Mouse (Mus musculus) heart, embryonic 15.5 days (tissue): ENCODE measurements around the gene Dhx37. TPM values are rescaled to one million over a fixed set of nuclear protein-coding genes. Genes with fewer than 3 reads are reported as not detected.
A peak's percentile ranks its signal among the peaks of the same experiment; 100 is the strongest.

Experiments used
- ATAC-seq: fragments of 200-750 bp; cut with Nextera tagmentation; replicated peaks from 2 replicates; pipeline ENCODE4 v1.8.0; 2017; ENCODE audit warnings: low read depth, moderate TSS enrichment; ENCODE audit not compliant: insufficient number of reproducible peaks, insufficient read depth, low FRiP score
- H3K27ac ChIP-seq: fragments of 300-500 bp; sonication (generic); 2 replicates; pipeline ENCODE4 v1.5.1; 2015; ENCODE audit warnings: mild to moderate bottlenecking, inconsistent platforms
- H3K27me3 ChIP-seq: fragments of 300-500 bp; sonication (generic); 2 replicates; pipeline ENCODE4 v1.6.1; 2015; ENCODE audit warnings: inconsistent platforms
- H3K36me3 ChIP-seq: fragments of 300-500 bp; sonication (generic); 2 replicates; pipeline ENCODE4 v1.6.1; 2015; ENCODE audit warnings: mild to moderate bottlenecking, inconsistent platforms
- H3K4me1 ChIP-seq: fragments of 300-500 bp; sonication (generic); replicated peaks from 2 replicates; pipeline ENCODE4 v1.6.1; 2015; ENCODE audit warnings: inconsistent platforms
- H3K4me2 ChIP-seq: fragments of 300-500 bp; sonication (generic); 2 replicates; pipeline ENCODE4 v1.6.1; 2015; ENCODE audit warnings: inconsistent platforms, mild to moderate bottlenecking, moderate library complexity
- H3K4me3 ChIP-seq: fragments of 300-500 bp; sonication (generic); 2 replicates; pipeline ENCODE4 v1.5.1; 2015; ENCODE audit warnings: mild to moderate bottlenecking, inconsistent platforms
- H3K9ac ChIP-seq: fragments of 300-500 bp; sonication (generic); 2 replicates; pipeline ENCODE4 v1.6.1; 2015; ENCODE audit warnings: mild to moderate bottlenecking, inconsistent platforms
- H3K9me3 ChIP-seq: fragments of 300-500 bp; sonication (generic); replicated peaks from 2 replicates; pipeline ENCODE4 v1.6.1; 2016; ENCODE audit warnings: inconsistent platforms
- WGBS: fragments of 180-500 bp; shearing (Covaris S2); methylation state at CpG from one replicate; pipeline ENCODE4 v1.1.7; 2015; ENCODE audit warnings: mixed read lengths; 5-methylcytosine and 5-hydroxymethylcytosine counted together
- microRNA-seq: library from miRNA; unstranded; fragments of <30 nt; microRNA quantifications from one replicate; pipeline ENCODE4, GENCODE M21; 2016
- polyA plus RNA-seq: library from polyadenylated mRNA; unstranded; fragments of >200 nt; fragmentation: Nextera tagmentation; extraction: Ambion mirVana; gene quantifications from 2 replicates; pipeline ENCODE4 v1.2.1, GENCODE M21; 2015

Gene Dhx37
- polyA plus RNA-seq, 1 experiment from 2014 or later = 7.0 TPM

DNA sequence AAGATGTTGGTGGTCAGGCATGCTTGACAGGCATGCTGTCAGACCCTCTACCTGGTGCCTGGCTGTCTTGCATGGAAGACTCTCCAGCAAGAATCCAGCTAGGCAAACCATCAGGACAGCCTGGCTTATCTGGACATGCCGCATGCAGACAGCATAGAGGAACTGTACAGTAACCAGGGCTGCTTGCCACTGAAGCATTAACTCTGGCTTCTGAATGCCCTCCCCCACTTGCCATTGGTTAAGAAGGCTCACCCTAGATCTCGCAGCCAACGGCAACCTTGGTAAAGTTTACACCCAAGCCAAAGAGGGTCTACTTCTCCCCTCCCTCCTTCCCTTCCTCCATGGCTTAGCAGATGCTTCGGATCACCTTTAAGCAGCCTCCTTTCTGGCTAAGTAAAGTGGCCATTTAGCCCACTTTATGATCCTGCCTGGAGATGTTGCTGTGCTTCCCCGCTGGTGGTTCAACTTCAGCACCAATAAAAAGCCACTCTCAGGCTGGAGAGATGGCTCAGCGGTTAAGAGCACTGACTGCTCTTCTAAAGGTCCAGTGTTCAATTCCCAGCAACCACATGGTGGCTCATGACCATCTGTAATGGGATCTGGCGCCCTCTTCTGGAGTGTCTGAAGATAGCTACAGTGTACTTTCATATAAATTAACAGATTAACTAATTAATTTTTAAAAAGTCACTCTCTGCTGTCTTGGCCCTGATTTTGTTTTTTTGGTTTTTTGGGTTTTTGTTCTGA is 62.8 kb downstream of the Dhx37 start:
- H3K4me2 ChIP-seq = no peak overlapping the region
- H3K27ac ChIP-seq = no peak overlapping the region
- no peaks in the 10 kb centered on the region for H3K9me3 ChIP-seq
- H3K4me1 ChIP-seq = no peaks in the 10 kb centered on the region
- H3K9ac ChIP-seq = no peak overlapping the region
- ATAC-seq = no peak
- H3K27me3 ChIP-seq = no peaks in the 10 kb centered on the region
- whole genome bisulfite sequencing = 71% methylated on average over 7 of the region's 7 CpGs
- H3K4me3 ChIP-seq = no peak overlapping the region
- no peaks in the 10 kb centered on the region for H3K36me3 ChIP-seq

- H3K4me2 ChIP-seq = no peak overlapping the region
- H3K9me3 ChIP-seq = no peaks in the 10 kb centered on the region
- no peaks in the 10 kb centered on the region for H3K27me3 ChIP-seq
- ATAC-seq = 0 out of 2 replicates have a peak, but pooled peaks have one; percentile 21
- 3% methylated on average over 4 of the region's 4 CpGs for WGBS
- no peak overlapping the region for H3K27ac ChIP-seq
- peaks cover 6% of the 10 kb centered on the region for H3K4me1 ChIP-seq
- H3K36me3 ChIP-seq = no peaks in the 10 kb centered on the region
- H3K4me3 ChIP-seq = no peak overlapping the region
- no peak overlapping the region for H3K9ac ChIP-seq
Observed at GRCm38 (mm10) chr5:125368568-125368967, 65.4 kb downstream of the Dhx37 start.

DNA sequence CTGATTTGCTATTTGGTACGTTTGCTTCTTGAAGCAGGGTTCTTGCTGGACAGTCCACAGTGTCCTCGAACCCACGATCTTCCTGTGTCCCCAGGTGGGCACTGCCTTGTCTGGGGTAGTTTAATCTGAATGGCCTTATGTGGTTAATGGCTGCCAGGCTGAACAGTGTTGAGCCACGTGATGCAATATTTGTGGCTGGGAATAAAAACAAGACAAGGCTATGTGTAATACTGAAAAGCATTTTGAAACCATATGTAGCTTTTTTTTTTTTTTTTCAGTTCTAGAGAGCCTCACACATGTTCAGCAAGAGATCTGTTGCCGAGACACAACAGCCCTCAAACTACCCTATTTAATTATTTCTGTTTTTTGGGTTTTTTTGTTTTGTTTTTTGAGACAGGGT is 65.8 kb downstream of the Dhx37 start:
- Histone ChIP-seq H3K9me3 (no peaks in the 10 kb centered on the region), H3K27me3 (no peaks in the 10 kb centered on the region), H3K9ac (no peak overlapping the region), H3K27ac (no peak overlapping the region), H3K36me3 (no peaks in the 10 kb centered on the region), H3K4me3 (no peak overlapping the region), H3K4me2 (no peak overlapping the region), H3K4me1 (peaks cover 8% of the 10 kb centered on the region)
- no peak for ATAC-seq
- WGBS = 73% methylated on average over 5 of the region's 5 CpGs

- peaks cover 10% of the 10 kb centered on the region for H3K4me1 ChIP-seq
- WGBS = 57% methylated on average over 4 of the region's 4 CpGs
Observed at GRCm38 (mm10) chr5:125364851-125365429, 69.0 kb downstream of the Dhx37 start.

DNA sequence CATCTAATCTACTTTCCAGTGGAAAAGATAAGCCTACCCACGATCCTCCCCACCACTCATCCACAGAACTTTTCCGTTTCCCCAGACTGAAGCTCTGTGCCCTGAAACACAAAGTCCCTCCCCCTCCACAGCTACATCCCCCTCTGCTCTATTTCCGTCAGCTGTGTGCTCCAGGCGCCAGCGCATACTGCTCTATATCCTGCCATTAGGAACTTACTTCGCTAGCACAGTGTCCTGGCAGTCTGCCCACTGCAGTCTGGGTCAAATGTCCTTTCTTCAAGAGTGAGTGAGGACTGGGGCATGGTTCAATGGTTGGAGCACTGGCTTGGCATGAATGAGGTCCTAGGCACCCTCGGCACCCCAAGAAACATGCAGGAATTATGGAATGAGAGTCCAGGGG is 70.0 kb downstream of the Dhx37 start:
- no peaks in the 10 kb centered on the region for H3K27me3 ChIP-seq
- WGBS = 20% methylated on average over 7 of the region's 7 CpGs
- no peak overlapping the region for H3K4me3 ChIP-seq
- H3K36me3 ChIP-seq = no peaks in the 10 kb centered on the region
- no peak overlapping the region for H3K9ac ChIP-seq
- no peak overlapping the region for H3K4me2 ChIP-seq
- peaks cover 10% of the 10 kb centered on the region for H3K4me1 ChIP-seq
- peak overlapping the region; percentile 48 for H3K27ac ChIP-seq
- ATAC-seq = peak; percentile 76
- no peaks in the 10 kb centered on the region for H3K9me3 ChIP-seq

More at GRCm38 (mm10) chr5:125364851-125365429, 69.0 kb downstream of the Dhx37 start:
- Histone ChIP-seq H3K9me3 (no peaks in the 10 kb centered on the region), H3K36me3 (no peaks in the 10 kb centered on the region), H3K27me3 (no peaks in the 10 kb centered on the region), H3K4me3 (no peak overlapping the region), H3K9ac (no peak overlapping the region), H3K27ac (no peak overlapping the region), H3K4me2 (no peak overlapping the region)
- ATAC-seq = no peak

Small RNA genes within 50 kb of the gene (microRNA-seq; reads per million reads assigned to microRNA genes)
- gene Gm27551 = not detected

Other genes with a start within 250 kb of the Dhx37 start
- gene Scarb1, start 93.0 kb downstream of the Dhx37 start, polyA plus RNA-seq = 54.8 and 68.1 TPM in 2 replicates
- 0.30 and 0.48 TPM in 2 replicates for gene Gm10382, start 44.8 kb downstream of the Dhx37 start, polyA plus RNA-seq
- 782 and 963 TPM in 2 replicates for gene Ubc, start 43.9 kb downstream of the Dhx37 start, polyA plus RNA-seq
- 36.5 and 40.7 TPM in 2 replicates for gene Bri3bp, start 7.4 kb upstream of the Dhx37 start, polyA plus RNA-seq
- gene Aacs, start 41.7 kb upstream of the Dhx37 start, polyA plus RNA-seq = 9.8 and 18.4 TPM in 2 replicates
- 0.01 TPM in 1 of 2 replicates, not detected in the other for gene Tmem132b, start 97.7 kb upstream of the Dhx37 start, polyA plus RNA-seq